Mouse (Mus musculus) adrenal gland, postnatal 25 days (tissue): Measurements from ENCODE around the gene Cog1. TPM values are rescaled to one million over a fixed set of nuclear protein-coding genes. Genes with fewer than 3 reads are reported as not detected.
A peak's percentile ranks its signal among the peaks of the same experiment; 100 is the strongest.
"Not testable (repeated sequence)": the region's sequence is repeated elsewhere in the genome, so short reads cannot be mapped to it uniquely, and the experiment has no call there.

Experiments
- DNase-seq: peaks from one replicate; pipeline ENCODE4 v3.0.0; 2021; ENCODE audit warnings: mixed read lengths
- total RNA-seq: library from RNA; stranded (reverse); gene quantifications from 2 replicates; pipeline ENCODE4 v1.2.3, GENCODE M21; 2021

Cog1 gene
- total RNA-seq, 1 experiment from 2014 or later = 47.7 TPM

GRCm38 (mm10) chr11:113632303-113632702 is 16.7 kb upstream of the Cog1 start:
- DNase-seq = no peak

- no peak for DNase-seq
Observed at GRCm38 (mm10) chr11:113633398-113633797, 15.6 kb upstream of the Cog1 start.

GRCm38 (mm10) chr11:113634699-113635121 is 14.3 kb upstream of the Cog1 start:
- DNase-seq = no peak

GRCm38 (mm10) chr11:113638680-113639079 is 10.3 kb upstream of the Cog1 start:
- no peak for DNase-seq

GRCm38 (mm10) chr11:113645181-113645580 is 3.8 kb upstream of the Cog1 start:
- no peak for DNase-seq

- DNase-seq = peak; percentile 89
Observed at GRCm38 (mm10) chr11:113648152-113648551, 817 bp upstream of the Cog1 start.

GRCm38 (mm10) chr11:113649353-113650210 is 613 bp downstream of the Cog1 start, which contains the start of gene Slc39a11:
Gene Slc39a11, minus strand, starts transcription at chr11:113650079.
- peak; percentile 75 for DNase-seq

GRCm38 (mm10) chr11:113651206-113651906 is 2.4 kb downstream of the Cog1 start:
- DNase-seq = no peak

- DNase-seq = no peak
Observed at GRCm38 (mm10) chr11:113651907-113652273, 2.9 kb downstream of the Cog1 start.

- no peak for DNase-seq
Observed at GRCm38 (mm10) chr11:113652516-113652915, 3.5 kb downstream of the Cog1 start.

GRCm38 (mm10) chr11:113654105-113654504 is 5.1 kb downstream of the Cog1 start:
- no peak for DNase-seq

GRCm38 (mm10) chr11:113654561-113655270 is 5.7 kb downstream of the Cog1 start:
- no peak for DNase-seq

GRCm38 (mm10) chr11:113656511-113656932 is 7.6 kb downstream of the Cog1 start:
- DNase-seq = peak; percentile 60

- DNase-seq = no peak
Observed at GRCm38 (mm10) chr11:113657221-113657620, 8.3 kb downstream of the Cog1 start.

GRCm38 (mm10) chr11:113658319-113658718 is 9.3 kb downstream of the Cog1 start:
- no peak for DNase-seq

- no peak for DNase-seq
Observed at GRCm38 (mm10) chr11:113658763-113659162, 9.8 kb downstream of the Cog1 start.

- DNase-seq = not testable (repeated sequence)
Observed at GRCm38 (mm10) chr11:113660213-113660612, 11.2 kb downstream of the Cog1 start.

GRCm38 (mm10) chr11:113660940-113661339 is 12.0 kb downstream of the Cog1 start:
- no peak for DNase-seq

- DNase-seq = no peak
Observed at GRCm38 (mm10) chr11:113661835-113662351, 12.9 kb downstream of the Cog1 start.

GRCm38 (mm10) chr11:113664279-113664678 is 15.3 kb downstream of the Cog1 start:
- no peak for DNase-seq

- no peak for DNase-seq
Observed at GRCm38 (mm10) chr11:113666205-113666604, 17.2 kb downstream of the Cog1 start.

- no peak for DNase-seq
Observed at GRCm38 (mm10) chr11:113666648-113667047, 17.7 kb downstream of the Cog1 start.
